Mouse (Mus musculus) limb, embryonic 10.5 days (tissue): ENCODE results near the gene Wdfy3. TPM values are rescaled to one million over a fixed set of nuclear protein-coding genes. Genes with fewer than 3 reads are reported as not detected.

ENCODE experiments used
- DNase-seq: peaks from one replicate; pipeline ENCODE4 v3.0.0-alpha.2; 2017; ENCODE audit warnings: low spot score
- H3K27ac ChIP-seq: fragments of 300-500 bp; sonication (generic); 2 replicates; pipeline ENCODE4 v1.5.1; 2016; ENCODE audit warnings: mild to moderate bottlenecking
- H3K27me3 ChIP-seq: fragments of 300-500 bp; sonication (generic); 2 replicates; pipeline ENCODE4 v1.6.1; 2016; ENCODE audit warnings: low read depth, mild to moderate bottlenecking; ENCODE audit not compliant: poor library complexity, severe bottlenecking
- H3K36me3 ChIP-seq: fragments of 300-500 bp; sonication (generic); 2 replicates; pipeline ENCODE4 v1.6.1; 2016; ENCODE audit warnings: mild to moderate bottlenecking, moderate library complexity
- H3K4me1 ChIP-seq: fragments of 300-500 bp; sonication (generic); 2 replicates; pipeline ENCODE4 v1.6.1; 2016
- H3K4me3 ChIP-seq: fragments of 300-500 bp; sonication (generic); 2 replicates; pipeline ENCODE4 v1.5.1; 2016; ENCODE audit warnings: mild to moderate bottlenecking, moderate library complexity
- H3K9me3 ChIP-seq: fragments of 300-500 bp; sonication (generic); replicated peaks from 2 replicates; pipeline ENCODE4 v1.6.1; 2016; ENCODE audit warnings: mild to moderate bottlenecking
- WGBS: fragments of 180-500 bp; shearing (Covaris S2); methylation state at CpG from one replicate; pipeline ENCODE4 v1.1.7; 2016; 5-methylcytosine and 5-hydroxymethylcytosine counted together
- polyA plus RNA-seq: library from polyadenylated mRNA; unstranded; fragments of >200 nt; fragmentation: Nextera tagmentation; extraction: Ambion mirVana; gene quantifications from 2 replicates; pipeline ENCODE4 v1.2.1, GENCODE M21; 2016

Wdfy3 gene
- polyA plus RNA-seq, 1 experiment from 2014 or later, result 15.8 TPM

GRCm38 (mm10) chr5:101789770-101790169 is 280.0 kb downstream of the Wdfy3 start:
- no peaks in the 10 kb centered on the region for H3K4me1 ChIP-seq
- H3K27me3 ChIP-seq, result no peaks in the 10 kb centered on the region
- H3K27ac ChIP-seq, result no peak overlapping the region
- no peak for DNase-seq
- no peaks in the 10 kb centered on the region for H3K36me3 ChIP-seq
- H3K4me3 ChIP-seq, result no peak overlapping the region
- no peaks in the 10 kb centered on the region for H3K9me3 ChIP-seq

DNA sequence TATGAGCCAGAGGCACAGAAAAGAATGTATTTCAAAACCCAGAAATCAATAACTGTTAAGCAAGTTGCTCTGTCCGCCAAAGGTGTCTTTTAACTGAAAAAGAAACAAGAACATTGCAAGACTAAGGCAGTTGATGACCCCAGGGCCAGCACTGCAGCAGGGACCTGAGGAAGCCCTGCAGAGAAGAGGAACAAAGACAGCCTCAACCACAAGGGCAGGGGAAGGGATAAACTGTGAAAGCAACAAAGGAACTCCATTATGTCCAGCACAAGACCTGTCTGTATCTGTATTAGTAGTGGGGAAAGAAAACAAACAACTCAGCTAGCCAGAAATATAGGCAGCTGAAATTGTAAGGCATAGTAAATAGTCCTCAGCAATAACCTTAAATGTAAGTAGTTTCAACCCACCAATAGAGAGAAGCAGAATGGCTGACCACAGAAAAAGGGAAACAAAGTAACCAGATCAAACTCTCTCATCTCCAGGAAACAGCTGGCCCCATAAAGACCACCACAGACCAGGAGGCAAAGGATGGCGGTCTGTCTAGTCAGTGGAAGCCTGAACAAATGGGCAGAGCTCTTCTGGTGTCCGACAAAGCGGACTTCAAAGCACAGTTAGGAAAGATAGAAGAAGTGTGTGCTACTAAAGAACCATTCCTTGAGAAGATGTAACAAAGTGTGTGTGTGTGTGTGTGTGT is 283.7 kb downstream of the Wdfy3 start:
- DNase-seq, result no peak
- Histone ChIP-seq H3K27ac (no peak overlapping the region), H3K4me1 (no peaks in the 10 kb centered on the region), H3K9me3 (no peaks in the 10 kb centered on the region), H3K4me3 (no peak overlapping the region), H3K27me3 (no peaks in the 10 kb centered on the region), H3K36me3 (no peaks in the 10 kb centered on the region)
- WGBS, result 62% methylated on average over 4 of the region's 4 CpGs

DNA sequence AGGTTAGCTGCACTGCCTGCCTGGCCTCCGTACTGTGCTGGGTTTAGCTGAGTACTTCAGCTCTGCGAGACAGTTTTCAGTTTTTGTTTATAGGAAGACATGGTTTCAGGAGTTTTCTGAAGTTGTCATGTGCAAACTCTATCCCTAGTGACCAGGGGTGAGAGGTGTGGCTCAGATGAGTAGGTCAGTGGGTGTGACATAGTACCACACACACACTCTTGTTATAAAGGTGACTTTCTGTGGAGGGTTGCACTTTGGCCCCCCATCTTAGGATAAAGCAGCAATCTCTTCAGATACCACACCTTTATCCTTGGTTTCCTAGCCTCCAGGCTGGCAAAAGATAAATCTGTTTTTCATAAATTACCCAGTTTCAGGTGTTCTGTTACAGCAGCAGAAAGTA is 284.9 kb downstream of the Wdfy3 start:
- H3K36me3 ChIP-seq, result no peaks in the 10 kb centered on the region
- 97% methylated on average over 2 of the region's 2 CpGs for WGBS
- H3K27ac ChIP-seq, result no peak overlapping the region
- no peak overlapping the region for H3K4me3 ChIP-seq
- no peaks in the 10 kb centered on the region for H3K9me3 ChIP-seq
- DNase-seq, result no peak
- H3K4me1 ChIP-seq, result no peaks in the 10 kb centered on the region
- no peaks in the 10 kb centered on the region for H3K27me3 ChIP-seq

DNA sequence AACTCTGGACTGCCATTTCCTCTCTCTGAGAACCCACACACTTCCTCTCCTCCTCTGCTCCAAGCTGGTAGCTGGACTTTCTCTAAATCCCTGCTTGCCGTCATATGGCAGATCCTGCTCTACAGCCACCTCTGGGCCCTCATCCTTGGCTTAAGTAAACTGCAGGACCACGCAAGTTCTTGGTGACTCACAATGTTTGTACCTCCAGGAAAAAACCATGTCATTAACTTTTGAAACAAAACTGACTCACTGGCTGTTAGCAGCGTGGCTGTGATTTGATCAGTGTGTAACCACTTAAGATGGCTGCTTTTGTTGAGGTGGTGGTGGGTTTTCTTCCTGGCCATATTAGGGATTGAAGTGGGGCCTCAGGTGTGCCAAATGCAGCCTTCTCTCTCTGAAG is 285.4 kb downstream of the Wdfy3 start:
- H3K27ac ChIP-seq, result no peak overlapping the region
- no peaks in the 10 kb centered on the region for H3K9me3 ChIP-seq
- H3K36me3 ChIP-seq, result no peaks in the 10 kb centered on the region
- H3K27me3 ChIP-seq, result no peaks in the 10 kb centered on the region
- H3K4me3 ChIP-seq, result no peak overlapping the region
- WGBS, result 84% methylated on average over 3 of the region's 3 CpGs
- H3K4me1 ChIP-seq, result no peaks in the 10 kb centered on the region
- no peak for DNase-seq
